Mouse (Mus musculus): ENCODE results near the gene Cnpy4. TPM values are rescaled to one million over a fixed set of nuclear protein-coding genes. Genes with fewer than 3 reads are reported as not detected.

The Cnpy4 gene
- polyA plus RNA-seq (2015; fragmentation: Nextera tagmentation; extraction: Ambion mirVana): 28.2 and 30.3 TPM in 2 replicates

DNA sequence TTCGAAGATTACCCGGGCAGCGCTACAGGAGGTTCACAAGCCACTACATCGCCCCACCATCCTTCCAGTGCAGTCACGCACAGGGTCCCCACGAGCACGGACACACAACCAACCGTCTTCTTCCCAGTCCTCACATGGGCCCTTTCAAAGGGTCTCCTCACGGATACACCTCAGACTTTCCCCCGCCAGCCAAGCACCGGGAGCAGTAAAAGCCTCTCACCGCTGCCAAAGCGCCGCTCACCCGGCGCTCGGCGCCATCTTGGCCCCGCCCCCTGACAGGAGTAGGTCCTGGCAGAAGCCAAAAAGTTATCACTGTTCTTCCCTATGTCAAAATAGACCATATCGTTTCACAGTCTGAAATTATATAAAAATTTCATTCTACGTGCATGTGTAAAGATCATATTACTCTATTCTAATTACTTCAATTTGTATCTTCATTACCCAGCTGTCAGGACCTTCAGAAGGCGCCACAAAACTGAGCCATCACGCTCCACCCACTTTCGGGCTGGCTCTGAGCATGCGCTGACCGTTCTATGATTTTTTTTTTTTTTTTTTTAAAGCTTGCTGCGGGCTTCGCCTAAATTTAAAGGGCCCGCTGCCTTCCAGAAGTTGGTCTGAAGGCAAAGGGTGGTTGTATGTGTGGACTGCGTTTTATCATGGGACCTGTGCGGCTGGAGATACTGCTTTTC is at the start of gene Cnpy4, which contains the start of gene Taf6:
Gene Cnpy4, plus strand, starts transcription at position 536 of the 689 bp plus-strand sequence.
Gene Taf6, minus strand, starts transcription at position 502 of the 689 bp plus-strand sequence.
- under 1% methylated on average over 31 of the region's 31 CpGs for WGBS
- Histone ChIP-seq H3K9me3 (ENCODE audit: control insufficient read depth, low read length) (no peaks in the 10 kb centered on the region), H3K36me3 (ENCODE audit: control insufficient read depth, insufficient read depth, low read length) (peaks cover 17% of the 10 kb centered on the region; the same call in 1 of the 2 replicates), H3K27ac (ENCODE audit: low read depth, low read length) (peak within 1 kb of the TSS; percentile 64), H3K4me1 (ENCODE audit: control insufficient read depth, insufficient read depth, low read depth, low read length) (peaks cover 13% of the 10 kb centered on the region), H3K27me3 (replicated peaks; ENCODE audit: control insufficient read depth, insufficient read depth, low read length) (no peaks in the 10 kb centered on the region), H3K4me3 (ENCODE audit: low read length) (peak within 1 kb of the TSS; percentile 55), H3K4me2 (ENCODE audit: low read length) (peak within 1 kb of the TSS; percentile 88), H3K9ac (ENCODE audit: low read depth, low read length) (peak within 1 kb of the TSS; percentile 83)
- ATAC-seq: peak; percentile 81

- H3K27ac ChIP-seq (ENCODE audit: low read depth, low read length): no peak overlapping the region
- no peaks in the 10 kb centered on the region for H3K4me1 ChIP-seq (ENCODE audit: control insufficient read depth, insufficient read depth, low read depth, low read length)
- H3K9ac ChIP-seq (ENCODE audit: low read depth, low read length): no peak overlapping the region
- H3K4me2 ChIP-seq (ENCODE audit: low read length): no peak overlapping the region
- no peak overlapping the region for H3K4me3 ChIP-seq (ENCODE audit: low read length)
- ATAC-seq: no peak
- no peaks in the 10 kb centered on the region for H3K27me3 ChIP-seq (replicated peaks; ENCODE audit: control insufficient read depth, insufficient read depth, low read length)
- H3K9me3 ChIP-seq (ENCODE audit: control insufficient read depth, low read length): no peaks in the 10 kb centered on the region
- WGBS: 68% methylated on average over 8 of the region's 8 CpGs
- peaks cover 12% of the 10 kb centered on the region for H3K36me3 ChIP-seq (ENCODE audit: control insufficient read depth, insufficient read depth, low read length)
Measured at GRCm38 (mm10) chr5:138137935-138138549, 49.2 kb upstream of the Cnpy4 start.

DNA sequence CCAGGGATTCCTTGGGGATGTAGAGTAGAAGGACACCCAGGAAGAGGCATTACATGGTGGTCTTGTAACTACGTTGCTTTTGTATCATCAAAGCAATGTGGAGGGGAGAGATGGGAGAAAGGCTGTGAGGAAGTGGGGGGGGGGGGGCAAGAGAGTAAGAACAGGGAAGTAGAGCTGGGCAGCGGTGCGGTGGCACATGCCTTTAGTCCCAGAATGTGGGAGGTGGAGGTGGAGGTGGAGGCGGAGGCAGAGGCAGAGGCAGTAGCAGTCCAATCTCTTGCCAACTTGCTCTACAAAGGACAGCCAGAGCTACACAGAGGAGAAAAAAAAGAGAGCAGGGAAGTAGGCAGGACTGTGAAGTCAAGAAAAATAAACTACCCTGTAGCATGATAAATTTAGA is 48.7 kb upstream of the Cnpy4 start:
- H3K4me1 ChIP-seq (ENCODE audit: control insufficient read depth, insufficient read depth, low read depth, low read length): no peaks in the 10 kb centered on the region
- 80% methylated on average over 4 of the region's 4 CpGs for WGBS
- no peak overlapping the region for H3K27ac ChIP-seq (ENCODE audit: low read depth, low read length)
- H3K27me3 ChIP-seq (replicated peaks; ENCODE audit: control insufficient read depth, insufficient read depth, low read length): no peaks in the 10 kb centered on the region
- H3K4me2 ChIP-seq (ENCODE audit: low read length): no peak overlapping the region
- H3K9ac ChIP-seq (ENCODE audit: low read depth, low read length): no peak overlapping the region
- no peaks in the 10 kb centered on the region for H3K9me3 ChIP-seq (ENCODE audit: control insufficient read depth, low read length)
- no peak for ATAC-seq
- H3K4me3 ChIP-seq (ENCODE audit: low read length): no peak overlapping the region
- peaks cover 10% of the 10 kb centered on the region for H3K36me3 ChIP-seq (ENCODE audit: control insufficient read depth, insufficient read depth, low read length)

- Histone ChIP-seq H3K4me2 (ENCODE audit: low read length) (peak overlapping the region; percentile 85), H3K9ac (ENCODE audit: low read depth, low read length) (peak overlapping the region; percentile 92), H3K4me1 (ENCODE audit: control insufficient read depth, insufficient read depth, low read depth, low read length) (peaks cover 5% of the 10 kb centered on the region), H3K27ac (ENCODE audit: low read depth, low read length) (no peak overlapping the region), H3K4me3 (ENCODE audit: low read length) (peak overlapping the region; percentile 64), H3K36me3 (ENCODE audit: control insufficient read depth, insufficient read depth, low read length) (peaks cover 19% of the 10 kb centered on the region), H3K9me3 (ENCODE audit: control insufficient read depth, low read length) (no peaks in the 10 kb centered on the region), H3K27me3 (replicated peaks; ENCODE audit: control insufficient read depth, insufficient read depth, low read length) (no peaks in the 10 kb centered on the region)
- ATAC-seq: no peak
- 90% methylated on average over 3 of the region's 3 CpGs for WGBS
Measured at GRCm38 (mm10) chr5:138154390-138154789, 32.9 kb upstream of the Cnpy4 start.

DNA sequence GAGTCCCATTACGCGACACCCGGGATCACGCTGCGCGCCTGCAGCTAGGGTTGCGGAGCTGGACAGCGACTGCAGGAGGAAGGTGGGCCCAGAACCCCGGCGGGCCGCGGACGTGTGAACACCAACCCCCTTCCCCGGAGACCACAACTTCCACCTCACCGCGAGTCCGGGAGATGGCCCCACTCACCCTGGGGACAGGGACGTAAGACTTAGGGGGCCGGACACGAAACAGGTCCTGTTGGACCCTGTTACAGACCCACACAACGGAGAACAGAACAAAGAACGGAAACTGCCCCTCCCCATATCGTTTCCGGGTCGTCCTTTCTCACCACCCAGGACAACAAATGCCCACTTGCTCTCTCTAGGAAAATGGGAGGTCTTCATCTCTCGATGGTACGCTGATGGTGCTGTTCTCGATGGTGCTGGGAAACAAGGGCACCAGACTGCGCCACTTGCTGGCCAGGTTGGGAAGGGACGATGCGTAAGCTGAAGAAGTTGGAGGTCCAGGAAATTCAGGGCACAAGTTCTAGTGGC is 31.8 kb upstream of the Cnpy4 start, which contains the start of gene Zfp113:
Gene Zfp113, minus strand, starts transcription at position 302 of the 534 bp plus-strand sequence.
- Histone ChIP-seq H3K4me1 (ENCODE audit: control insufficient read depth, insufficient read depth, low read depth, low read length) (peaks cover 8% of the 10 kb centered on the region), H3K4me2 (ENCODE audit: low read length) (peak within 1 kb of the TSS; percentile 85), H3K27me3 (replicated peaks; ENCODE audit: control insufficient read depth, insufficient read depth, low read length) (no peaks in the 10 kb centered on the region), H3K9ac (ENCODE audit: low read depth, low read length) (peak within 1 kb of the TSS; percentile 92), H3K4me3 (ENCODE audit: low read length) (peak within 1 kb of the TSS; percentile 64), H3K9me3 (ENCODE audit: control insufficient read depth, low read length) (no peaks in the 10 kb centered on the region), H3K36me3 (ENCODE audit: control insufficient read depth, insufficient read depth, low read length) (peaks cover 15% of the 10 kb centered on the region), H3K27ac (ENCODE audit: low read depth, low read length) (peak within 1 kb of the TSS; percentile 92)
- ATAC-seq: peak; percentile 98
- 0% methylated on average over 31 of the region's 31 CpGs for WGBS

DNA sequence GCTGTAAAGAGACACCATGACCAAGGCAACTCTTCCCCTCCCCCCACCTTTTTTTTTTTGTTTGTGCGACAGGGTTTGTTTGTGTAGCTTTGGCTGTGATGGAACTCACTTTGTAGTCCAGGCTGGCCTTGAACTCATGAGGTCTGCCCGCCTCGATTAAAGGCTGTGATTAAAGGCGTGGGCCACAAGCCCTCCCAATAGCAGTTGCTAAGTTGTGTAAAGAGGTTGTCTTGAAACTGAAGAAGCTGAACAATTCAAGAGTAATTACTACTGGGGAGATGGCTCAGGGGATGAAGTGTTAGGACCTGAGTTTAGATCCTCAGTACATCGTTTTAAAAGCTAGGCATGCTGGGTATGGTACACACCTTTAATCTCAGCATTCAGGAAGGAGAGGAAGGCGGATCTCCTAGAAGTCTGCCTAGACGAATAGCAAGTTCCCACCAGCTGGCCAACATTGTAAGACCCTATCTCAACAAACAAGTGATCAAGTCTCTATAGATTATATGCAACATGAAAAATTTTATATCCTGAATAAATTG is 27.0 kb upstream of the Cnpy4 start:
- Histone ChIP-seq H3K4me2 (ENCODE audit: low read length) (peak overlapping the region; percentile 73), H3K27ac (ENCODE audit: low read depth, low read length) (peak overlapping the region; percentile 71), H3K9me3 (ENCODE audit: control insufficient read depth, low read length) (no peaks in the 10 kb centered on the region), H3K4me3 (ENCODE audit: low read length) (peak overlapping the region; percentile 73), H3K4me1 (ENCODE audit: control insufficient read depth, insufficient read depth, low read depth, low read length) (peaks cover 14% of the 10 kb centered on the region), H3K36me3 (ENCODE audit: control insufficient read depth, insufficient read depth, low read length) (peaks cover 22% of the 10 kb centered on the region), H3K9ac (ENCODE audit: low read depth, low read length) (peak overlapping the region; percentile 82), H3K27me3 (replicated peaks; ENCODE audit: control insufficient read depth, insufficient read depth, low read length) (no peaks in the 10 kb centered on the region)
- 66% methylated on average over 7 of the region's 7 CpGs for WGBS
- peak; percentile 9 for ATAC-seq

GRCm38 (mm10) chr5:138160842-138161665 is 26.2 kb upstream of the Cnpy4 start, which contains the start of gene Cops6:
Gene Cops6, plus strand, starts transcription at chr5:138161071.
- Histone ChIP-seq H3K4me1 (ENCODE audit: control insufficient read depth, insufficient read depth, low read depth, low read length) (peaks cover 14% of the 10 kb centered on the region), H3K9ac (ENCODE audit: low read depth, low read length) (peak within 1 kb of the TSS; percentile 82), H3K36me3 (ENCODE audit: control insufficient read depth, insufficient read depth, low read length) (peaks cover 27% of the 10 kb centered on the region), H3K27ac (ENCODE audit: low read depth, low read length) (peak within 1 kb of the TSS; percentile 71), H3K9me3 (ENCODE audit: control insufficient read depth, low read length) (no peaks in the 10 kb centered on the region), H3K27me3 (replicated peaks; ENCODE audit: control insufficient read depth, insufficient read depth, low read length) (no peaks in the 10 kb centered on the region), H3K4me2 (ENCODE audit: low read length) (peak within 1 kb of the TSS; percentile 73), H3K4me3 (ENCODE audit: low read length) (peak within 1 kb of the TSS; percentile 73)
- peak; percentile 95 for ATAC-seq
- WGBS: 1% methylated on average over 42 of the region's 42 CpGs

- Histone ChIP-seq H3K4me1 (ENCODE audit: control insufficient read depth, insufficient read depth, low read depth, low read length) (peaks cover 14% of the 10 kb centered on the region), H3K36me3 (ENCODE audit: control insufficient read depth, insufficient read depth, low read length) (peaks cover 44% of the 10 kb centered on the region), H3K4me3 (ENCODE audit: low read length) (no peak overlapping the region), H3K9me3 (ENCODE audit: control insufficient read depth, low read length) (no peaks in the 10 kb centered on the region), H3K4me2 (ENCODE audit: low read length) (no peak overlapping the region), H3K9ac (ENCODE audit: low read depth, low read length) (no peak overlapping the region), H3K27ac (ENCODE audit: low read depth, low read length) (no peak overlapping the region), H3K27me3 (replicated peaks; ENCODE audit: control insufficient read depth, insufficient read depth, low read length) (no peaks in the 10 kb centered on the region)
- 72% methylated on average over 6 of the region's 6 CpGs for WGBS
- ATAC-seq: no peak
Measured at GRCm38 (mm10) chr5:138163046-138163445, 24.2 kb upstream of the Cnpy4 start.

Data from hindbrain, embryonic 16.5 days (tissue).